28 mouse cellular contexts compared by ENCODE assay signal in the genomic region with DNA sequence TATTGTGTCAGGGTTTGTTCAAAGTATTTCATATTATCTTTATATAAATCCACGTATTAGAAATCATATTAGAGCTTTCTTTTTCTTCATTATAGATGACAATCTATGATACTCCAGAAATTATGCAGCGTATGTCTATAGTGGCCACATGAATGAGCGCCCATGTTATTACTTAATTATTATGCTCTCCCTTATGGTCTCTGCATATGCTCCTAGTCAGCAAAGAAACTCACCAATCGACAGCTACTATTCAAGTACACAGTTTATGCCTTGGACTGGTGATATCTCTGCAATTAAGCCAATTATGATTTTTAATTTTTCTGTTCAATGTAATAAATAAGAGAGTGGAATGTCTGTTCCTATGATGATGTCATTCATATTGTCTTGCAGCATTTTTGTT.
"Had no signal": no experiment of that assay in that cellular context is flagged by ENCODE, and none has a peak within 500 bp of the region (broad histone marks: within the 10 kb centered on the region; RNA-seq: fewer than 3 reads in every experiment).

No protein-coding gene starts in this region.

- ATAC-seq: hindbrain, embryonic 16.5 days; inflammation-experienced regulatory T-cells, adult 6 months; intestine, embryonic 15.5 days; intestine, postnatal 0 days; liver, postnatal 0 days had no signal

- H3K9ac ChIP-seq: heart, embryonic 12.5 days; hindbrain, embryonic 12.5 days; hindbrain, embryonic 14.5 days; intestine, embryonic 15.5 days; limb, embryonic 12.5 days; liver, embryonic 13.5 days; liver, embryonic 15.5 days; liver, postnatal 0 days had no signal

- DNase-seq: gastrocnemius, postnatal 10 days; gastrocnemius, postnatal 25 days; heart, adult 18-20 months; heart, postnatal 10 days; heart, postnatal 4 days; kidney, adult 18-20 months; kidney, adult 8-10 months; kidney, postnatal 10 days; kidney, postnatal 25 days; kidney, postnatal 4 days; liver; liver, embryonic 13.5 days; liver, postnatal 0 days had no signal

- H3K36me3 ChIP-seq: heart, embryonic 10.5 days; heart, embryonic 12.5 days; hindbrain, embryonic 10.5 days; hindbrain, embryonic 12.5 days; intestine, embryonic 15.5 days; limb, embryonic 10.5 days; limb, embryonic 12.5 days; liver, embryonic 13.5 days; liver, embryonic 15.5 days had no signal

- H3K4me1 ChIP-seq: heart, embryonic 10.5 days; heart, embryonic 12.5 days; hindbrain, embryonic 10.5 days; hindbrain, embryonic 12.5 days; intestine, embryonic 15.5 days; limb, embryonic 10.5 days; limb, embryonic 12.5 days; liver, embryonic 13.5 days; liver, embryonic 15.5 days had no signal

- H3K4me3 ChIP-seq: heart, embryonic 10.5 days; heart, embryonic 12.5 days; hindbrain, embryonic 10.5 days; hindbrain, embryonic 12.5 days; intestine, embryonic 15.5 days; layer of hippocampus, adult 2 months; left cerebral cortex, adult 2 months; limb, embryonic 10.5 days; limb, embryonic 12.5 days; liver, embryonic 13.5 days; liver, embryonic 15.5 days had no signal

- H3K9me3 ChIP-seq: heart, embryonic 10.5 days; heart, embryonic 12.5 days; hindbrain, embryonic 10.5 days; hindbrain, embryonic 12.5 days; intestine, embryonic 15.5 days; limb, embryonic 10.5 days; limb, embryonic 12.5 days; liver, embryonic 13.5 days; liver, embryonic 15.5 days had no signal

- H3K27ac ChIP-seq: heart, embryonic 10.5 days; hindbrain, embryonic 10.5 days; hindbrain, embryonic 12.5 days; hindbrain, embryonic 14.5 days; intestine, embryonic 15.5 days; layer of hippocampus, adult 2 months; left cerebral cortex, adult 2 months; limb, embryonic 10.5 days; limb, embryonic 12.5 days; liver, embryonic 13.5 days; liver, embryonic 15.5 days had no signal

- H3K4me2 ChIP-seq: heart, embryonic 12.5 days; hindbrain, embryonic 12.5 days; hindbrain, embryonic 14.5 days; intestine, embryonic 15.5 days; limb, embryonic 12.5 days; liver, embryonic 11.5 days; liver, embryonic 13.5 days; liver, embryonic 15.5 days had no signal

- H3K27me3 ChIP-seq: heart, embryonic 12.5 days; hindbrain, embryonic 12.5 days; intestine, embryonic 15.5 days; limb, embryonic 12.5 days; liver, embryonic 13.5 days; liver, embryonic 15.5 days had no signal
